Mouse (Mus musculus) layer of hippocampus, adult 2 months (tissue): Measurements from ENCODE around the gene Clcf1. TPM values are rescaled to one million over a fixed set of nuclear protein-coding genes. Genes with fewer than 3 reads are reported as not detected.
A peak's percentile ranks its signal among the peaks of the same experiment; 100 is the strongest.
"Not testable (repeated sequence)": the region's sequence is repeated elsewhere in the genome, so short reads cannot be mapped to it uniquely, and the experiment has no call there.

ENCODE experiments used
- DNase-seq, 2 experiments: peaks; one replicate each; pipeline ENCODE4 v3.0.0; 2022; ENCODE audit warnings: low spot score in 2 of 2
- H3K27ac ChIP-seq: fragments of 200-600 bp; 2 replicates; pipeline ENCODE4 v1.8.1; 2022
- H3K4me3 ChIP-seq: fragments of 200-600 bp; 2 replicates; pipeline ENCODE4 v1.8.1; 2022; ENCODE audit warnings: mild to moderate bottlenecking
- CTCF ChIP-seq: fragments of 200-600 bp; conservative IDR thresholded peaks from 2 replicates; pipeline ENCODE4 v1.8.1; 2022; ENCODE audit warnings: antibody characterized with exemption, mild to moderate bottlenecking, moderate library complexity
- total RNA-seq, 2 experiments: library from RNA; stranded (reverse); gene quantifications; 2 replicates each; pipeline ENCODE4 v1.2.3; 2021

Clcf1 gene
- total RNA-seq, 2 experiments from 2014 or later, result 0.61 to 0.76 TPM

GRCm38 (mm10) chr19:4229451-4230076, 15.5 kb downstream of the Clcf1 start:
- no peak overlapping the region for H3K4me3 ChIP-seq
- H3K27ac ChIP-seq, result peak overlapping the region; percentile 96
- DNase-seq, result no peak
- TF ChIP-seq CTCF, result no peak

- no peak for TF ChIP-seq CTCF
- DNase-seq, result no peak
- H3K4me3 ChIP-seq, result no peak overlapping the region
- H3K27ac ChIP-seq, result peak overlapping the region; percentile 96
Observed at GRCm38 (mm10) chr19:4230415-4230814, 16.4 kb downstream of the Clcf1 start.

GRCm38 (mm10) chr19:4231253-4232185, 17.5 kb downstream of the Clcf1 start, which contains the start of gene Pold4:
Pold4 (plus strand) TSS chr19:4231899.
- peak; percentile 95 to 97 for DNase-seq
- Histone ChIP-seq H3K27ac (peak within 1 kb of the TSS; percentile 96), H3K4me3 (peak within 1 kb of the TSS; percentile 78)
- TF ChIP-seq CTCF, result no peak

- H3K27ac ChIP-seq, result peak overlapping the region; percentile 96
- peak overlapping the region; percentile 78 for H3K4me3 ChIP-seq
- DNase-seq, result peak in 1 of 2 experiments; percentile 36
- TF ChIP-seq CTCF, result no peak
Observed at GRCm38 (mm10) chr19:4232186-4232572, 18.1 kb downstream of the Clcf1 start.

GRCm38 (mm10) chr19:4232651-4233050, 18.6 kb downstream of the Clcf1 start:
- H3K27ac ChIP-seq, result peak overlapping the region; percentile 71

GRCm38 (mm10) chr19:4234548-4234947, 20.5 kb downstream of the Clcf1 start:
- DNase-seq, result no peak
- H3K27ac ChIP-seq, result no peak overlapping the region
- no peak for TF ChIP-seq CTCF
- H3K4me3 ChIP-seq, result no peak overlapping the region

More at GRCm38 (mm10) chr19:4232651-4233050, 18.6 kb downstream of the Clcf1 start:
- no peak for DNase-seq
- H3K4me3 ChIP-seq, result peak overlapping the region; percentile 78; the same call in 1 of the 2 replicates
- no peak for TF ChIP-seq CTCF

GRCm38 (mm10) chr19:4240247-4240668, 26.2 kb downstream of the Clcf1 start:
- Histone ChIP-seq H3K27ac (no peak overlapping the region), H3K4me3 (no peak overlapping the region)
- no peak for DNase-seq
- no peak for TF ChIP-seq CTCF

- Histone ChIP-seq H3K27ac (no peak overlapping the region), H3K4me3 (no peak overlapping the region)
Observed at GRCm38 (mm10) chr19:4242416-4242815, 28.4 kb downstream of the Clcf1 start.

GRCm38 (mm10) chr19:4244775-4245174, 30.7 kb downstream of the Clcf1 start:
- no peak for DNase-seq
- Histone ChIP-seq H3K4me3 (no peak overlapping the region), H3K27ac (no peak overlapping the region)
- no peak for TF ChIP-seq CTCF

More at GRCm38 (mm10) chr19:4242416-4242815, 28.4 kb downstream of the Clcf1 start:
- peak; percentile 41 for TF ChIP-seq CTCF
- no peak for DNase-seq

- no peak for DNase-seq
- peak; percentile 66 for TF ChIP-seq CTCF
- no peak overlapping the region for H3K4me3 ChIP-seq
- H3K27ac ChIP-seq, result no peak overlapping the region
Observed at GRCm38 (mm10) chr19:4247010-4247409, 33.0 kb downstream of the Clcf1 start.

- not testable (repeated sequence) for H3K4me3 ChIP-seq, H3K27ac ChIP-seq, DNase-seq
Observed at GRCm38 (mm10) chr19:4248683-4249082, 34.6 kb downstream of the Clcf1 start.

- TF ChIP-seq CTCF, result no peak
- H3K4me3 ChIP-seq, result no peak overlapping the region
Observed at GRCm38 (mm10) chr19:4254230-4254629, 40.2 kb downstream of the Clcf1 start.

GRCm38 (mm10) chr19:4255583-4256162, 41.6 kb downstream of the Clcf1 start:
- TF ChIP-seq CTCF, result peak; percentile 70
- no peak overlapping the region for H3K4me3 ChIP-seq
- DNase-seq, result no peak
- no peak overlapping the region for H3K27ac ChIP-seq

More at GRCm38 (mm10) chr19:4254230-4254629, 40.2 kb downstream of the Clcf1 start:
- DNase-seq, result no peak
- no peak overlapping the region for H3K27ac ChIP-seq
